Mouse (Mus musculus): ENCODE measurements at regions not wholly inside any gene's neighbourhood (a gene's known extent, or its start where the extent isn't known, plus 50 kb on each side); places are given as distances from the start of the nearest gene placed in this dataset.
"Not testable (repeated sequence)": the region's sequence is repeated elsewhere in the genome, so short reads cannot be mapped to it uniquely, and the experiment has no call there.

DNA sequence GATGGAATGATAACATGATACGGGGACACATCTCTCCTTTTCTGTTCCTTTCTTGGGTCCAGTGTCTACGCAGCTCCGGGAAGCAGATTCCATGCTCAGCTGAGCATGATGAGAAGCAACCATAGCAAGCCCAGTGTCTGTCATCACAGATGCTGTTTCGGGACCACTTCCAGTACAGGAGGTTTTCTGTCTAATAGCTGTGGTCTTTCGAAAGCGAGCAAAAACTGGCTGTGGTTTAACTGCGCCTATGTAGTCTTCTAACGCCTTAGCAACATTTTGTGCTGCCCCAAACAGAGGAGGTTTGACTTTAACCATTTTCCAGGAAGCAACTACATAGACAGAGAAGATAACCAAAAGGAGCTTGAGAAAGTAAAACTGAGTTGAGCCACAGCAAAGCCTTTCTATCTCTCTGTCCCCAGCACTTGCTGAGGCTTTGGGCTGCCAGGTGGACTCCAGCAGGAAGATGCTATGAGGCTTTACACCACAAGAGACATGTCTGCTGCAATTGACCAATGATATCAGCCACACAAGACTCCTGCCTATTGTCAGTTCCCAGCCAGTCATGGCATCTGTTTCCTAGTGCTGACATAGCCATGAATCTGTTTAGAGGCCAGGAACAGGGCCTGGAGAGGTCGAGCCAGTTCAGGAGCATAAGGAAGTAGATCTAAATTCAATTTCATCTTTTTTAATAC is 95.1 kb downstream of the Stard3nl start:
- 75% methylated on average over 9 of the region's 9 CpGs for WGBS

GRCm38 (mm10) chr13:19296325-19296724 is 99.3 kb downstream of the Stard3nl start:
- no peaks in the 10 kb centered on the region for H3K36me3 ChIP-seq (ENCODE audit: control insufficient read depth, insufficient read depth, low read length)
- no peak for DNase-seq
- TF ChIP-seq CTCF (conservative IDR thresholded peaks at IDR 0.05; ENCODE audit: insufficient read depth, insufficient read length, low read depth, low read length) = no peak
- no peak for TF ChIP-seq POLR2A (IDR thresholded peaks at IDR 0.05; ENCODE audit: low read depth, low read length)
- H3K27ac ChIP-seq (ENCODE audit: insufficient read depth, low read depth, low read length) = no peak overlapping the region
- 72% methylated on average over 1 of the region's 1 CpGs for WGBS
- no peaks in the 10 kb centered on the region for H3K27me3 ChIP-seq (replicated peaks; ENCODE audit: control insufficient read depth, insufficient read depth, low read length)
- H3K4me3 ChIP-seq (ENCODE audit: insufficient read depth, low read depth, low read length) = no peak overlapping the region
- H3K4me1 ChIP-seq (ENCODE audit: control insufficient read depth, insufficient read depth, low read length) = no peaks in the 10 kb centered on the region

More for the DNA sequence above, 95.1 kb downstream of the Stard3nl start:
- H3K27ac ChIP-seq (ENCODE audit: insufficient read depth, low read depth, low read length); H3K36me3 ChIP-seq (ENCODE audit: control insufficient read depth, insufficient read depth, low read length); H3K27me3 ChIP-seq (replicated peaks; ENCODE audit: control insufficient read depth, insufficient read depth, low read length); DNase-seq; H3K4me1 ChIP-seq (ENCODE audit: control insufficient read depth, insufficient read depth, low read length); H3K4me3 ChIP-seq (ENCODE audit: insufficient read depth, low read depth, low read length): not testable (repeated sequence)

DNA sequence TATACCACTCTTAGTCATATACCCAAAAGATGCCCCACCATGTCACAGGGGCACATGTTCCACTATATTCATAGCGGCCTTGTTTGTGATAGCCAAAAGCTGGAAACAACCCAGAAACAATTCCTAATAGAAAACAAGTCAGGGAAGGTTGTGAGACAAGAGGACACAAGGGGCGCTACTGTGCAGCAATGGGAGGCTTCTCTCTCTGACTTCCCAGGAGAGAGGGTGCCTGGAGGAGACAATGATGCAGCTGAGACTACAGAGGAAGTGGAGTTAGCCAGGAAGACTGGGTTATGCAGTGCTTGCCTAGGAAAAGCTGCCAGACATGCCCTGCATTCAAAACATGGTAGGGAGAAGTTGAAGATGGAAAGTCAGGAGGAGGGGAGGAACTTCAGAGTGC is 102.6 kb downstream of the Stard3nl start:
- Histone ChIP-seq H3K27ac (ENCODE audit: insufficient read depth, low read depth, low read length) (no peak overlapping the region), H3K4me3 (ENCODE audit: insufficient read depth, low read depth, low read length) (no peak overlapping the region), H3K36me3 (ENCODE audit: control insufficient read depth, insufficient read depth, low read length) (no peaks in the 10 kb centered on the region), H3K4me1 (ENCODE audit: control insufficient read depth, insufficient read depth, low read length) (no peaks in the 10 kb centered on the region), H3K27me3 (replicated peaks; ENCODE audit: control insufficient read depth, insufficient read depth, low read length) (no peaks in the 10 kb centered on the region)
- 69% methylated on average over 2 of the region's 2 CpGs for WGBS
- TF ChIP-seq CTCF (conservative IDR thresholded peaks at IDR 0.05; ENCODE audit: insufficient read depth, insufficient read length, low read depth, low read length) (no peak), POLR2A (IDR thresholded peaks at IDR 0.05; ENCODE audit: low read depth, low read length) (no peak)
- no peak for DNase-seq

- no peak for DNase-seq
- TF ChIP-seq POLR2A (IDR thresholded peaks at IDR 0.05; ENCODE audit: low read depth, low read length) (no peak), CTCF (conservative IDR thresholded peaks at IDR 0.05; ENCODE audit: insufficient read depth, insufficient read length, low read depth, low read length) (no peak)
Measured at GRCm38 (mm10) chr13:19283161-19283560, 112.4 kb downstream of the Stard3nl start.

DNA sequence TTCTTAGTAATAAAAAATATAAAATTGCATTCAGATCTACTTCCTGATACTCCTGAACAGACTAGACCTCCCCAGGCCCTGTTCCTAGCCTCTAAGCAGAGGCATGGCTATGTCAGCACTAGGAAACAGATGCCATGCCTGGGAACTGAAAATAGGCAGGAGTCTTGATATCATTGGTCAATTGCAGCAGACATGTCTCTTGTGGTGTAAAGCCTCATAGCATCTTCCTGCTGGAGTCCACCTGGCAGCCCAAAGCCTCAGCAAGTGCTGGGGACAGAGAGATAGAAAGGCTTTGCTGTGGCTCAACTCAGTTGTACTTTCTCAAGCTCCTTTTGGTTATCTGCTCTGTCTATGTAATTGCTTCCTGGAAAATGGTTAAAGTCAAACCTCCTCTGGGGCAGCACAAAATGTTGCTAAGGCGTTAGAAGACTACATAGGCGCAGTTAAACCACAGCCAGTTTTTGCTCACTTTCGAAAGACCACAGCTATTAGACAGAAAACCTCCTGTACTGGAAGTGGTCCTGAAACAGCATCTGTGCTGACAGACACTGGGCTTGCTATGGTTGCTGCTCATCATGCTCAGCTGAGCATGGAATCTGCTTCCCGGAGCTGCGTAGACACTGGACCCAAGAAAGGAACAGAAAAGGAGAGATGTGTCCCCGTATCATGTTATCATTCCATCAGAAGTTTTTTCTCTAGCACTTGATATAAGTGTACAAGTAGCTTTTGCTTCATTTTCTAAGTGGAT is 122.9 kb downstream of the Stard3nl start:
- not testable (repeated sequence) for H3K4me3 ChIP-seq (ENCODE audit: insufficient read depth, low read depth, low read length); H3K27me3 ChIP-seq (replicated peaks; ENCODE audit: control insufficient read depth, insufficient read depth, low read length); H3K36me3 ChIP-seq (ENCODE audit: control insufficient read depth, insufficient read depth, low read length); H3K27ac ChIP-seq (ENCODE audit: insufficient read depth, low read depth, low read length); H3K4me1 ChIP-seq (ENCODE audit: control insufficient read depth, insufficient read depth, low read length); DNase-seq
- WGBS = 65% methylated on average over 6 of the region's 6 CpGs

More at GRCm38 (mm10) chr13:19283161-19283560, 112.4 kb downstream of the Stard3nl start:
- no peaks in the 10 kb centered on the region for H3K4me1 ChIP-seq (ENCODE audit: control insufficient read depth, insufficient read depth, low read length)
- WGBS = 63% methylated on average over 1 of the region's 1 CpGs
- H3K36me3 ChIP-seq (ENCODE audit: control insufficient read depth, insufficient read depth, low read length) = no peaks in the 10 kb centered on the region
- no peak overlapping the region for H3K27ac ChIP-seq (ENCODE audit: insufficient read depth, low read depth, low read length)
- no peaks in the 10 kb centered on the region for H3K27me3 ChIP-seq (replicated peaks; ENCODE audit: control insufficient read depth, insufficient read depth, low read length)
- H3K4me3 ChIP-seq (ENCODE audit: insufficient read depth, low read depth, low read length) = no peak overlapping the region

- not testable (repeated sequence) for H3K27me3 ChIP-seq (replicated peaks; ENCODE audit: control insufficient read depth, insufficient read depth, low read length); H3K4me1 ChIP-seq (ENCODE audit: control insufficient read depth, insufficient read depth, low read length); H3K4me3 ChIP-seq (ENCODE audit: insufficient read depth, low read depth, low read length); H3K36me3 ChIP-seq (ENCODE audit: control insufficient read depth, insufficient read depth, low read length); DNase-seq; H3K27ac ChIP-seq (ENCODE audit: insufficient read depth, low read depth, low read length)
- 86% methylated on average over 12 of the region's 12 CpGs for WGBS
Measured at GRCm38 (mm10) chr13:19264996-19265395, 130.6 kb downstream of the Stard3nl start.

DNA sequence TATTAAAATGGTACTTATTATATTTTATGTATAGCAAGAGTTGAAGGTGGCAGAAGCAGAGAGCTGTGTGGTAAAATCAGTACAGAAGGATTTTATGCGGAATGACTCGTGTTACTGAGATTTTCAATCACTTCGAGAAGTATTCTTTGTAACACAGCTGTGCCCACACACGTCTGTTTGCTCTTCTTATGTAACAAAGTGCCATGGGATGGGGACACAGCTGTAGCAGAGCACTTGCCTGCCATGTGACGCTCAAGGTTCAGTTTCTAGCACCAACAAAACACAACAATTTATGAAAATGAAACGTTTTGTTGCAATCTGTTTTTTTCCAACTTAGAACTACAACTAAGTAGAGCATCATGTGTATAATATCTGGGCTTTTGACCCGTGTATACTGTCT is 149.0 kb downstream of the Stard3nl start:
- not testable (repeated sequence) for DNase-seq; H3K27ac ChIP-seq (ENCODE audit: insufficient read depth, low read depth, low read length); H3K36me3 ChIP-seq (ENCODE audit: control insufficient read depth, insufficient read depth, low read length); H3K27me3 ChIP-seq (replicated peaks; ENCODE audit: control insufficient read depth, insufficient read depth, low read length); H3K4me3 ChIP-seq (ENCODE audit: insufficient read depth, low read depth, low read length); H3K4me1 ChIP-seq (ENCODE audit: control insufficient read depth, insufficient read depth, low read length)
- WGBS = 67% methylated on average over 6 of the region's 7 CpGs

DNA sequence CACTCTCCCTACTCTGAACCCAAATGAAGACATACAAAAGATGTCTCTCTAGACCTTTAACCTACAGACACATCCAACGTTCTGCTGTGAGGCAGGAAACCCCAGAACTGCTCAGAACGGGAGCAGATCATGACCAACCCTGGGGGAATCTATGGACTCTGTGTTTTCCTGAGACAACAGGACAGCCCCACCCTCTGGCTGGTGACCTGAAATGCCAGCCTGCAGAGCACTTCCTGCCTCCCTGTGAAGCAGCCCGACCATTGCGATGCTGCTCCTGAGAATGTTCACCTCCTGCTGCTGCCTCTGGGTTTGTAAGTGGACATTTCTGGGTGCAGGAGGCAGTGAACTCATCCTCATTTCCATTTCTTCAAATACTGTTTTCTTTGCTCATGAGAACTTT is 153.0 kb downstream of the Stard3nl start:
- H3K4me1 ChIP-seq (ENCODE audit: control insufficient read depth, insufficient read depth, low read length); H3K27me3 ChIP-seq (replicated peaks; ENCODE audit: control insufficient read depth, insufficient read depth, low read length); H3K4me3 ChIP-seq (ENCODE audit: insufficient read depth, low read depth, low read length); H3K36me3 ChIP-seq (ENCODE audit: control insufficient read depth, insufficient read depth, low read length); H3K27ac ChIP-seq (ENCODE audit: insufficient read depth, low read depth, low read length); DNase-seq: not testable (repeated sequence)
- WGBS = 23% methylated on average over 4 of the region's 4 CpGs
